Mouse (Mus musculus) liver, embryonic 15.5 days (tissue): ENCODE data around the gene Pdia2. TPM values are rescaled to one million over a fixed set of nuclear protein-coding genes. Genes with fewer than 3 reads are reported as not detected.

ENCODE experiments used
- ATAC-seq: fragments of 200-750 bp; cut with Nextera tagmentation; 2 replicates; pipeline ENCODE4 v1.8.0; 2017; ENCODE audit warnings: moderate number of reproducible peaks, mild to moderate bottlenecking, moderate library complexity; ENCODE audit not compliant: insufficient read depth
- H3K27ac ChIP-seq: fragments of 300-500 bp; sonication (generic); replicated peaks from 2 replicates; pipeline ENCODE4 v1.5.1; 2015; ENCODE audit warnings: mild to moderate bottlenecking, inconsistent platforms
- H3K27me3 ChIP-seq: fragments of 300-500 bp; sonication (generic); 2 replicates; pipeline ENCODE4 v1.6.1; 2015; ENCODE audit warnings: mild to moderate bottlenecking, inconsistent platforms
- H3K36me3 ChIP-seq: fragments of 300-500 bp; sonication (generic); replicated peaks from 2 replicates; pipeline ENCODE4 v1.6.1; 2015; ENCODE audit warnings: moderate library complexity, mild to moderate bottlenecking, inconsistent platforms
- H3K4me1 ChIP-seq: fragments of 300-500 bp; sonication (generic); replicated peaks from 2 replicates; pipeline ENCODE4 v1.6.1; 2015; ENCODE audit warnings: inconsistent platforms
- H3K4me2 ChIP-seq: fragments of 300-500 bp; sonication (generic); 2 replicates; pipeline ENCODE4 v1.6.1; 2015; ENCODE audit warnings: moderate library complexity, mild to moderate bottlenecking, inconsistent platforms
- H3K4me3 ChIP-seq: fragments of 300-500 bp; sonication (generic); replicated peaks from 2 replicates; pipeline ENCODE4 v1.5.1; 2015; ENCODE audit warnings: mild to moderate bottlenecking, inconsistent platforms
- H3K9ac ChIP-seq: fragments of 300-500 bp; sonication (generic); 2 replicates; pipeline ENCODE4 v1.6.1; 2015; ENCODE audit warnings: moderate library complexity, mild to moderate bottlenecking, inconsistent platforms
- H3K9me3 ChIP-seq: fragments of 300-500 bp; sonication (generic); replicated peaks from 2 replicates; pipeline ENCODE4 v1.6.1; 2016; ENCODE audit warnings: inconsistent platforms
- WGBS: fragments of 180-500 bp; shearing (Covaris S2); methylation state at CpG from one replicate; pipeline ENCODE4 v1.1.7; 2015; ENCODE audit warnings: mixed read lengths; ENCODE audit not compliant: insufficient replicate concordance; 5-methylcytosine and 5-hydroxymethylcytosine counted together
- polyA plus RNA-seq: library from polyadenylated mRNA; unstranded; fragments of >200 nt; fragmentation: Nextera tagmentation; extraction: Ambion mirVana; gene quantifications from 2 replicates; pipeline ENCODE4 v1.2.1, GENCODE M21; 2015

Gene Pdia2
- 72.3 and 75.1 TPM in 2 replicates for polyA plus RNA-seq

GRCm38 (mm10) chr17:26198892-26199291, at the start of gene Pdia2:
Pdia2 (minus strand) TSS chr17:26199087.
- Histone ChIP-seq H3K36me3 (peaks cover 43% of the 10 kb centered on the region), H3K9ac (peak within 1 kb of the TSS; percentile 64), H3K27ac (peak within 1 kb of the TSS; percentile 81), H3K4me1 (peaks cover 80% of the 10 kb centered on the region), H3K9me3 (no peaks in the 10 kb centered on the region), H3K4me3 (peak within 1 kb of the TSS; percentile 64), H3K27me3 (peaks cover 44% of the 10 kb centered on the region), H3K4me2 (peak within 1 kb of the TSS; percentile 97)
- peak; percentile 74 for ATAC-seq
- 22% methylated on average over 4 of the region's 4 CpGs for WGBS

GRCm38 (mm10) chr17:26244101-26244841, 45.4 kb upstream of the Pdia2 start, which contains the start of gene Fam234a:
Fam234a (minus strand) TSS chr17:26244242.
- 5% methylated on average over 33 of the region's 33 CpGs for WGBS
- Histone ChIP-seq H3K27ac (peak within 1 kb of the TSS; percentile 78), H3K4me2 (peak within 1 kb of the TSS; percentile 98), H3K4me3 (peak within 1 kb of the TSS; percentile 71), H3K9me3 (no peaks in the 10 kb centered on the region), H3K4me1 (peaks cover 49% of the 10 kb centered on the region), H3K36me3 (no peaks in the 10 kb centered on the region), H3K9ac (peak within 1 kb of the TSS; percentile 63), H3K27me3 (no peaks in the 10 kb centered on the region)
- peak; percentile 94 for ATAC-seq

DNA sequence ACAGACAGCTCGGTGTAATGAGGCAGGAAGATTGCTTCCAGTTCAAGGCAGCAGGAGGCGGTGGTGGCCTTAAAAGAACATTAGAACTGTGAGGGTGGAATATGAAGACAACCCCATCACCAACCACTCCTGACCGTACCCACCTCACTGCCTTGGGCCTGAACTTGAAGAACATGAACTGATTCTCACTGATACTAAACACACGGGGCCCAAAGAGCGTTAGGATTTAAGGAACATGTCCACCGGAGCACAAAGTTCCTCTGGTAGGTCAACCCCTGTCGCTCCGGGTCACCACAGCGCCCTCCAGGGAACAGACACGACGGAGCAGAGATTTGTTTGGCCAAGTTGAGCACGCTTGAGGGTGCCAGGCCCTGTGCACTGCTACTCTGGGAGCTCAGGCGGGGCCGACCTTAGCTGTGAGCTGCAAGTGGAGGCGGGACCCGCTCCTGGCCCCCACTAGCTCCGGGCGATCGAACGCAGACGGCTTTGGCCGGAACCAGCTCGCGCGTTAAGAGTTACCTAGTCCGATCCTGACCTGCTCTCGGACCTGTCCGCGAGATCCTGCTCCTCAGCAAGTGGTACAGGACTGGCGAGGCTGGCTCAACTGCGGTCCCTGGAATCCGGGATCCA, 44.7 kb upstream of the Pdia2 start:
- Histone ChIP-seq H3K4me3 (peak overlapping the region; percentile 71), H3K9me3 (no peaks in the 10 kb centered on the region), H3K27me3 (no peaks in the 10 kb centered on the region), H3K4me2 (peak overlapping the region; percentile 98), H3K27ac (peak overlapping the region; percentile 78), H3K4me1 (peaks cover 54% of the 10 kb centered on the region), H3K9ac (peak overlapping the region; percentile 63), H3K36me3 (no peaks in the 10 kb centered on the region)
- peak; percentile 70 for ATAC-seq
- WGBS = under 1% methylated on average over 32 of the region's 32 CpGs

GRCm38 (mm10) chr17:26240990-26241389, 42.1 kb upstream of the Pdia2 start:
- WGBS = 66% methylated on average over 6 of the region's 6 CpGs
- H3K4me3 ChIP-seq = no peak overlapping the region
- H3K36me3 ChIP-seq = no peaks in the 10 kb centered on the region
- peak overlapping the region; percentile 51; the same call in 1 of the 2 replicates for H3K27ac ChIP-seq
- H3K4me2 ChIP-seq = no peak overlapping the region
- H3K27me3 ChIP-seq = no peaks in the 10 kb centered on the region
- H3K9me3 ChIP-seq = no peaks in the 10 kb centered on the region
- peaks cover 76% of the 10 kb centered on the region for H3K4me1 ChIP-seq
- no peak for ATAC-seq
- no peak overlapping the region for H3K9ac ChIP-seq

GRCm38 (mm10) chr17:26240120-26240790, 41.4 kb upstream of the Pdia2 start:
- no peak overlapping the region for H3K4me3 ChIP-seq
- no peak for ATAC-seq
- H3K9ac ChIP-seq = no peak overlapping the region
- peaks cover 83% of the 10 kb centered on the region for H3K4me1 ChIP-seq
- H3K36me3 ChIP-seq = no peaks in the 10 kb centered on the region
- H3K27me3 ChIP-seq = no peaks in the 10 kb centered on the region
- 19% methylated on average over 6 of the region's 6 CpGs for WGBS
- no peaks in the 10 kb centered on the region for H3K9me3 ChIP-seq
- H3K4me2 ChIP-seq = peak overlapping the region; percentile 14
- peak overlapping the region; percentile 51; the same call in 1 of the 2 replicates for H3K27ac ChIP-seq

DNA sequence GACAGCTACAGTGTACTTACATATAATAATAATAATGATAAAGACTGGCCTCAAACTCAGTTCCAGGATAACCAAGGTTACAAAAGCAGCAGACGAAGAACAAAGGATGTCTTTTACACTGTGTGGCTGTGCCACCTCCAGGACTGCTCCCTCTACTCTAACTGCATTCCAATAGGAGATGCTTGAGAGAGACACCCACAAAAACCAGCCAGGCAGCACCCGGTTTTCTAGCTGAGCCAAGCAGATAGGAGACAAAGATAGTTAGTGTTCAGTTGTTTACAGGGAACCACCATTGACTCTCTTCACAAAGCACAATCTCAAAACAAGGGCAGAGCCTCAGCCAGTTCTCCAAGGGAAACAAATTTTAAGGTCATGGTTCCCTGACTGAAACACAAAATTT, 40.7 kb upstream of the Pdia2 start:
- no peak for ATAC-seq
- WGBS = 41% methylated on average over 2 of the region's 2 CpGs
- Histone ChIP-seq H3K9ac (no peak overlapping the region), H3K4me2 (peak overlapping the region; percentile 14), H3K4me1 (peaks cover 88% of the 10 kb centered on the region), H3K27ac (peak overlapping the region; percentile 22; the same call in 1 of the 2 replicates), H3K9me3 (no peaks in the 10 kb centered on the region), H3K4me3 (no peak overlapping the region), H3K27me3 (no peaks in the 10 kb centered on the region), H3K36me3 (no peaks in the 10 kb centered on the region)

DNA sequence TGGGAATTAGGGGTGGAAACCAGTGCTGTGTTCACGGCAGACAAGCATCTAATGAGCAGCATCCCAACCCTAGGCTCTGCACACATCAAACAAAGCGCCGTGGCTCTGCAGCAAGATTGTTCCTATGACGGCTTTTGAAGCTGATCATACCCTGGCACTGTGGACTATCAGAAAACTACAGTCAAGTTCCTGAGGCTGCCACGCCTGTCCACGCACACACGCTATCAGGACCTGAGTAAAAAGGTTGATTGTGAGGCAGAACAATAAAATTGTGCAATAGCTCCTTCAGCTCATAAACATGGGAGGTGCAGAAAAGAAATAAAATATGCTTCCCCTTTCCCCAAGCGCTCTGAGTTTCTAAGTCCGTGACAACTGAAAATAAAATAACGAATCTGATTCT, 38.8 kb upstream of the Pdia2 start:
- no peak overlapping the region for H3K9ac ChIP-seq
- no peaks in the 10 kb centered on the region for H3K27me3 ChIP-seq
- H3K27ac ChIP-seq = 0 out of 2 replicates have a peak overlapping the region, but pooled peaks have one; percentile 10
- WGBS = 29% methylated on average over 10 of the region's 10 CpGs
- H3K4me2 ChIP-seq = no peak overlapping the region
- H3K4me3 ChIP-seq = no peak overlapping the region
- 0 out of 2 replicates have a peak, but pooled peaks have one; percentile 22 for ATAC-seq
- no peaks in the 10 kb centered on the region for H3K36me3 ChIP-seq
- no peaks in the 10 kb centered on the region for H3K9me3 ChIP-seq
- peaks cover 69% of the 10 kb centered on the region for H3K4me1 ChIP-seq

- no peak for ATAC-seq
- peak overlapping the region; percentile 25; the same call in 1 of the 2 replicates for H3K27ac ChIP-seq
- H3K4me2 ChIP-seq = peak overlapping the region; percentile 10; the same call in 1 of the 2 replicates
- no peak overlapping the region for H3K9ac ChIP-seq
- no peaks in the 10 kb centered on the region for H3K36me3 ChIP-seq
- H3K4me3 ChIP-seq = no peak overlapping the region
- no peaks in the 10 kb centered on the region for H3K27me3 ChIP-seq
- H3K4me1 ChIP-seq = peaks cover 57% of the 10 kb centered on the region
- H3K9me3 ChIP-seq = no peaks in the 10 kb centered on the region
- 31% methylated on average over 13 of the region's 13 CpGs for WGBS
Measured at GRCm38 (mm10) chr17:26235077-26235815, 36.4 kb upstream of the Pdia2 start.

DNA sequence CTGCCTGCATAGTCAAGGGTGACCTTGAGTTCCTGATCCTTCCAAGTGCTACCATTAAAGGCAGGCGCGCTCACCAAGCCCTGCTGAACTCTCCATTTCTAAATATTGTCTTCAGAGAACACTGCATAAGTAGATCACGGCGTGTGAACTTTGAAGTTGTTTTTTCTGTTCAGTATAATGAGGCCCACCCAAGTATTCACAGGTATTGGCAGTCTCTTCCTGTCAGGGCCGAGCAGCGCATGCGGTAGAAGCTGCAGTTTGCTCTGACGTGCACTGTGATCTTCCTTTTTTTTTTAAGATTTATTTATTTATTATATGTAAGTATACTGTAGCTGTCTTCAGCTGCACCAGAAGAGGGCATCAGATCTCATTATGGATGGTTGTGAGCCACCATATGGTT, 35.5 kb upstream of the Pdia2 start:
- Histone ChIP-seq H3K27ac (no peak overlapping the region), H3K27me3 (no peaks in the 10 kb centered on the region), H3K4me3 (no peak overlapping the region), H3K36me3 (no peaks in the 10 kb centered on the region), H3K9me3 (no peaks in the 10 kb centered on the region), H3K4me2 (no peak overlapping the region), H3K4me1 (peaks cover 49% of the 10 kb centered on the region), H3K9ac (no peak overlapping the region)
- ATAC-seq = no peak
- WGBS = 79% methylated on average over 8 of the region's 8 CpGs

DNA sequence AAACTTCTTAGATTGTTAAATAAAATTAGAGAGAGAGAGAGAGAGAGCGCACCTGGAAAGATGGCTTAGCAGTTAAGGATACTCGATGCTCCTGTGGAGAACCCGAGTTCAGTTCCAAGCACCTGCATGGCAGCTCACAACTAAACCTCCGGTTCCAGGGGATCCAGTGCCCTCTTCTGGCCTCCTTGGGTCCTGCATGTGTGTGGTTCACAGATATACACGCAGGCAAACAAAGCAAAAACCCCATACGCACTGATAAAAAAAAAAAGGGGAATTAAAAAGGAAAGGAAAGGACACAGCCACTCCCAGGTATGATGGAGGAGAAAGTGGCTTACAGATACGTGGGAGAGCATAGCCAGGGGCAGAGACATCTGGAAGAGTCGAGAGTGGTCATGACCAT, 34.0 kb upstream of the Pdia2 start:
- Histone ChIP-seq H3K4me2 (no peak overlapping the region), H3K36me3 (no peaks in the 10 kb centered on the region), H3K9ac (no peak overlapping the region), H3K9me3 (no peaks in the 10 kb centered on the region), H3K27ac (no peak overlapping the region), H3K4me3 (no peak overlapping the region), H3K4me1 (peaks cover 37% of the 10 kb centered on the region), H3K27me3 (no peaks in the 10 kb centered on the region)
- no peak for ATAC-seq
- WGBS = 58% methylated on average over 8 of the region's 8 CpGs
